Mouse (Mus musculus) liver, postnatal 0 days (tissue): ENCODE measurements around the gene Agap1. TPM values are rescaled to one million over a fixed set of nuclear protein-coding genes. Genes with fewer than 3 reads are reported as not detected.
A peak's percentile ranks its signal among the peaks of the same experiment; 100 is the strongest.

Source experiments
- ATAC-seq: fragments of 200-750 bp; cut with Nextera tagmentation; 2 replicates; pipeline ENCODE4 v1.8.0; 2017; ENCODE audit warnings: mild to moderate bottlenecking, moderate library complexity
- DNase-seq: peaks from one replicate; pipeline ENCODE4 v3.0.0-alpha.2; 2016
- H3K27ac ChIP-seq: fragments of 300-500 bp; sonication (generic); 2 replicates; pipeline ENCODE4 v1.5.1; 2014; ENCODE audit warnings: antibody characterized with exemption, moderate library complexity, mild to moderate bottlenecking, low read depth
- H3K27me3 ChIP-seq: fragments of 300-500 bp; sonication (generic); 2 replicates; pipeline ENCODE4 v1.6.1; 2014; ENCODE audit warnings: low read length, control low read depth, mixed read lengths; ENCODE audit not compliant: insufficient read depth
- H3K36me3 ChIP-seq: fragments of 300-500 bp; sonication (generic); replicated peaks from 2 replicates; pipeline ENCODE4 v1.6.1; 2014; ENCODE audit warnings: mild to moderate bottlenecking, control low read depth, low read length, moderate library complexity, mixed read lengths; ENCODE audit not compliant: insufficient read depth
- H3K4me1 ChIP-seq: fragments of 300-500 bp; sonication (generic); 2 replicates; pipeline ENCODE4 v1.6.1; 2014; ENCODE audit warnings: antibody characterized with exemption, mild to moderate bottlenecking, control low read depth; ENCODE audit not compliant: insufficient read depth
- H3K4me2 ChIP-seq: fragments of 300-500 bp; sonication (generic); 2 replicates; pipeline ENCODE4 v1.6.1; 2014; ENCODE audit warnings: low read depth, mild to moderate bottlenecking, low read length, moderate library complexity, mixed read lengths
- H3K4me3 ChIP-seq: fragments of 300-500 bp; sonication (generic); 2 replicates; pipeline ENCODE4 v1.5.1; 2014; ENCODE audit warnings: low read depth, low read length
- H3K9ac ChIP-seq: fragments of 300-500 bp; sonication (generic); replicated peaks from 2 replicates; pipeline ENCODE4 v1.6.1; 2014; ENCODE audit warnings: mild to moderate bottlenecking, moderate library complexity
- H3K9me3 ChIP-seq: fragments of 300-500 bp; sonication (generic); 2 replicates; pipeline ENCODE4 v1.6.1; 2016; ENCODE audit warnings: mild to moderate bottlenecking, control low read depth, low read length, mixed read lengths
- CTCF ChIP-seq: sonication (generic); IDR thresholded peaks from 2 replicates; pipeline ENCODE4 v1.5.1; 2016; ENCODE audit warnings: antibody characterized with exemption, low read depth
- EP300 ChIP-seq: IDR thresholded peaks from 2 replicates; pipeline ENCODE4 v1.6.1; 2016; ENCODE audit warnings: antibody characterized with exemption, low read depth, mild to moderate bottlenecking
- WGBS: fragments of 180-500 bp; shearing (Covaris S2); extraction: QIAGEN DNeasy Blood & Tissue Kit; methylation state at CpG from one replicate; pipeline ENCODE4 v1.1.7; 2014; ENCODE audit not compliant: insufficient replicate concordance; 5-methylcytosine and 5-hydroxymethylcytosine counted together
- polyA plus RNA-seq: library from polyadenylated mRNA; unstranded; fragments of >200 nt; fragmentation: Nextera tagmentation; extraction: Ambion mirVana; gene quantifications from 2 replicates; pipeline ENCODE4 v1.2.1, GENCODE M21; 2015

Gene Agap1
- polyA plus RNA-seq, 1 experiment from 2014 or later, result 1.0 TPM

DNA sequence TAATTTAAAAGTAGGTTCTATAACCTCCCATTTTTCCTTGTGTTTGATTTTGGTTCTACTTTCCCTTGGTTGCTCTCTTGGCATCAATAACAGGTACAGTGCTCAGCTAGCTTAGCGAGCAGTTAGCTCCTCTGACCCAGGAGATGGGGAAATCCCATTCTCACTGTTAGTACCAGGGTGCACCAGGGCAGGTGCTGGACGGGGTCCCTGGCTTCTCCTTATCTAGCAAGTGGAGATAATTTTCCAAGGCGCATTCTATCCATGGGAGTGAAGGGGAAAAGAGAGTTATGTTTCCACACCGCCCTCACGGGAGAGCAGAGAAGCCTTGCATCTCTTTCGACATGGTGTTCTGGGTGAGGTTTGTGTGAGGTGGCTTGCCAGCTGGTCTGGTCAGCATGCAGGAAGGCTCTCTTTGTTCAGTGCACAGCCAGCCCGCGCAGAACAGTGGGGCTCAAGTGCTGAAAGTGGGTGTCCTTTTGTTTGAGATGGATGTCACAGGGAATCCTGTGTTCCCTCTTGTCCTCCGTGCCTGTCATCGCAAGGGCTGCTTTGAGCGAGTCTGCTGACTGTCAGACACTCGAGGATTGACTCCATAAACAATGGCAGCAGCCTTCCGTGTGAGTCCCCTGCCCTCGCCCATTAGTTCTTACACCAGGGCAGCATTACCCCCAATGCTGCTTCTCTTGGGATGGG, 132.5 kb downstream of the Agap1 start:
- Histone ChIP-seq H3K4me2 (no peak overlapping the region), H3K4me1 (no peaks in the 10 kb centered on the region), H3K9ac (no peak overlapping the region), H3K36me3 (no peaks in the 10 kb centered on the region), H3K4me3 (no peak overlapping the region), H3K9me3 (no peaks in the 10 kb centered on the region), H3K27ac (no peak overlapping the region), H3K27me3 (no peaks in the 10 kb centered on the region; the same call in 1 of the 2 replicates)
- DNase-seq (no peak), ATAC-seq (no peak)
- no peak for TF ChIP-seq EP300
- TF ChIP-seq CTCF, result no peak
- 69% methylated on average over 14 of the region's 14 CpGs for WGBS

DNA sequence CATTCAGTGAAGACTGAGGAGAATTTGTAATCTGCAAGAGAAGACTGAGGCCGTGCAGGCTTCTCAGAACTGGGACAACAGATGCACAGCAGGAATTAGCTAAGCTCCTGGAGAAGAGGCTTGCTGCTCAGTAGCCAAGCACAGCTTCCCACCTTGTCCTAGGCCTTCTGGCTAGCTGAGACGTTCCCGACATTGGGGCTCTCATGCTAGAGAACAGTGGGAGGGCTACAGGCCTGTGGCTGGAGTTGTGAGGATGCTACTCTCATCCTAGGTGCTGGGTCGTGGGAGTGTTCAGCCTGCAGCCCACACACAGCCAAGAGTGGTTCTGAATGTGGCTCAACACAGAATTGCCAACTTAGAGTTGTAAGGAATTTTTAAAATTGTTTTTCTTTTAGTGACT, 133.5 kb downstream of the Agap1 start:
- ATAC-seq, result no peak

DNA sequence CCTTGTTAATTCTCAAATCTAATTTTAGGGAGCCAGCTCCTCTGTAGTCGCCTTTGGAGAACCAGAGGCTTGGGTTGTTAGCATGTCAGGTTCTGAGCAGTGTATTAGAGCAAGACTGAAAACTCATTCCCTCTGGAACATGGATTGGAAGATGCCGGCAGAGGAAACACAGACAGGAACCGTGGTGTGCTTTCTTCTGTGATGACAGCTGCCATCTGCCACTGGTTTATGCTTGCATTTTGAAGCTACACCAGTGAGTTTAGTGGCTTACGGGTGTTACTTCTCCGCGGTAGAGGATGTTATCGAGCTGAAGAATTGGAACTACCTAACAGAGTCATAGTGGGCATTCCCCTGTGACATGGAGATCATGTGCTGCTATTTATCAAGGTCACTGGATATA, 136.4 kb downstream of the Agap1 start:
- Histone ChIP-seq H3K4me1 (no peaks in the 10 kb centered on the region; the same call in 1 of the 2 replicates), H3K4me2 (no peak overlapping the region), H3K27ac (no peak overlapping the region), H3K36me3 (no peaks in the 10 kb centered on the region), H3K9ac (no peak overlapping the region), H3K27me3 (no peaks in the 10 kb centered on the region), H3K4me3 (no peak overlapping the region), H3K9me3 (no peaks in the 10 kb centered on the region)
- TF ChIP-seq EP300 (no peak), CTCF (no peak)
- ATAC-seq, result no peak
- DNase-seq, result no peak
- 90% methylated on average over 7 of the region's 7 CpGs for WGBS

More for the DNA sequence above, 133.5 kb downstream of the Agap1 start:
- Histone ChIP-seq H3K9ac (no peak overlapping the region), H3K4me3 (no peak overlapping the region), H3K4me1 (no peaks in the 10 kb centered on the region), H3K27ac (no peak overlapping the region), H3K36me3 (no peaks in the 10 kb centered on the region), H3K4me2 (no peak overlapping the region), H3K27me3 (no peaks in the 10 kb centered on the region), H3K9me3 (no peaks in the 10 kb centered on the region)
- TF ChIP-seq EP300 (no peak), CTCF (no peak)
- WGBS, result 75% methylated on average over 4 of the region's 4 CpGs
- DNase-seq, result no peak

DNA sequence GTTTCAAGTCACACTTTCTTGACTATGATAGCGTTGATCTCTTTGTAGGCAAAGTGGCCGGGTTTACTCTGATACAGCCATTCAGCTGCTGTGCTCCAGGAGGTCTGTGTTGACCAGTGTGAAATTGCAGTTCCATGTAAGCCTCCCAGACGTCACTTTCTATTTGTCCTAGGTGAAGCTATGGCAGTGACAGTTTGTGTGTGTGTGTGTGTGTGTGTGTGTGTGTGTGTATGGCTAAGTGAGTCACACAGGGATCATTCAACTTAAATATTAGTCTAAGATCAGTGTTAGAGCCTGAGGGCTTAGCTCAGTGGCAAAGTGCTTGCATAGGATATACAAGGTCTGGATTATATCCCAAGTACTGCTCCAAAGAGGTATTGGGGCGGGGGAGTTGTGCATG, 138.6 kb downstream of the Agap1 start:
- 75% methylated on average over 4 of the region's 4 CpGs for WGBS
- Histone ChIP-seq H3K27me3 (no peaks in the 10 kb centered on the region), H3K36me3 (no peaks in the 10 kb centered on the region), H3K9me3 (no peaks in the 10 kb centered on the region), H3K4me1 (no peaks in the 10 kb centered on the region; the same call in 1 of the 2 replicates), H3K9ac (no peak overlapping the region), H3K27ac (no peak overlapping the region), H3K4me3 (no peak overlapping the region), H3K4me2 (no peak overlapping the region)
- peak; percentile 56; the same call in 1 of the 2 replicates for ATAC-seq
- DNase-seq, result no peak
- TF ChIP-seq CTCF, result no peak
- TF ChIP-seq EP300, result no peak

DNA sequence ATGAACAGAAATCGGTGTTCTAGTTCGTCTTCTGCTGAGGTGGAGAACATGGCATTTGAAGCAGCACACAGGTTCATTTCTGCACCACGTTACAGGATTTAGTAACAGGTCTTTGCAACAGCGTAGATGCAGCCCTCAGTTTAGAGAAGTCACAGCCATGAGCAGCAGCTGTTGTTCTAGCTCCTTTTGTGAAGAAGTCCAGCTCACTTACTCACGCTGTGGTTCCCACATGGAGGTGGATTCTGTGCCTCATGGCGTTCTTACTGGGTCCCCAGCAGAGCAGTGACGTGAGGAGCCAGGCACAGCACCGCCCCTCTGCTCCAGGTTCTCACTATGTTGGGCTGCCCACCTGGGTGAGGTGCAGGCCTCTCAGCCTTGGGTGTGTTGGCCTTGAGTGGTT, 140.4 kb downstream of the Agap1 start:
- TF ChIP-seq EP300 (no peak), CTCF (no peak)
- H3K9ac ChIP-seq, result no peak overlapping the region
- H3K27me3 ChIP-seq, result no peaks in the 10 kb centered on the region
- H3K4me1 ChIP-seq, result no peaks in the 10 kb centered on the region; the same call in 1 of the 2 replicates
- 75% methylated on average over 8 of the region's 8 CpGs for WGBS
- DNase-seq (no peak), ATAC-seq (no peak)
- no peak overlapping the region for H3K4me2 ChIP-seq
- no peaks in the 10 kb centered on the region for H3K9me3 ChIP-seq
- H3K27ac ChIP-seq, result no peak overlapping the region
- H3K36me3 ChIP-seq, result no peaks in the 10 kb centered on the region
- H3K4me3 ChIP-seq, result no peak overlapping the region

DNA sequence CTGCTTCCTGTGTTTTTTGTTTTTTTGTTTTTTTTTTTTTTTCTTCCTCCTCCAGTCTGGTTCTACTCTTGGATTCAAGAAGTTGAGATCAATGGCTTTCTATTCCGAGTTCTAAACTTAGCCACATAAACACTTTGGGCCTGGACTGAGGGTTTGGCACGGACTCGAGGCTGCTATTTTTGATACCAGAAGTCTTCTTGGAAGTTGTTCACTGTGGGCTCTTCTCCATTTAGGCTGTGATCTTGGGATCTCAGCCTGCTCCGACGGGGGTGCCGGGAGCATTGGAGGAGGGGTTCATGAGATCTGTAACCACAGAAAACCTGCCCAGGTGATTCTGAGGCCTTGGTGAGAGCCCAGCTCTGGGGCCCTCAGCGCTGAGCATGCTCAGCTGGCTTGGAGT, 140.8 kb downstream of the Agap1 start:
- H3K4me2 ChIP-seq, result no peak overlapping the region
- DNase-seq, result no peak
- no peaks in the 10 kb centered on the region for H3K36me3 ChIP-seq
- H3K9me3 ChIP-seq, result no peaks in the 10 kb centered on the region
- no peak overlapping the region for H3K27ac ChIP-seq
- no peaks in the 10 kb centered on the region for H3K27me3 ChIP-seq
- no peak for ATAC-seq
- no peak overlapping the region for H3K4me3 ChIP-seq
- H3K4me1 ChIP-seq, result no peaks in the 10 kb centered on the region; the same call in 1 of the 2 replicates
- no peak overlapping the region for H3K9ac ChIP-seq
- 82% methylated on average over 7 of the region's 7 CpGs for WGBS
- TF ChIP-seq CTCF (no peak), EP300 (no peak)
